Mouse (Mus musculus) skeletal muscle tissue, adult 2 months (tissue): ENCODE results near the gene Smarcb1.

Experiments
- DNase-seq: peaks from one replicate; pipeline ENCODE4 v3.0.0-alpha.2; 2012; ENCODE audit warnings: low read depth, low spot score

The Smarcb1 gene

GRCm38 (mm10) chr10:75921026-75921725, at the start of gene Smarcb1:
TSS of gene Smarcb1 (minus strand) at chr10:75921617.
- peak; percentile 95 for DNase-seq

- no peak for DNase-seq
These were observed 33.0 kb upstream of the Smarcb1 start, which contains the start of gene Gm5134 for GRCm38 (mm10) chr10:75954381-75954811. TSS of gene Gm5134 (plus strand) at chr10:75954514.

GRCm38 (mm10) chr10:75951424-75952050, 30.1 kb upstream of the Smarcb1 start:
- DNase-seq: peak; percentile 40

GRCm38 (mm10) chr10:75950791-75951210, 29.4 kb upstream of the Smarcb1 start:
- no peak for DNase-seq

- no peak for DNase-seq
These were observed 27.9 kb upstream of the Smarcb1 start for GRCm38 (mm10) chr10:75949053-75950045.

- no peak for DNase-seq
These were observed 26.7 kb upstream of the Smarcb1 start for GRCm38 (mm10) chr10:75948079-75948478.

GRCm38 (mm10) chr10:75945896-75946295, 24.5 kb upstream of the Smarcb1 start:
- no peak for DNase-seq

GRCm38 (mm10) chr10:75945213-75945612, 23.8 kb upstream of the Smarcb1 start:
- no peak for DNase-seq

GRCm38 (mm10) chr10:75944066-75944772, 22.8 kb upstream of the Smarcb1 start:
- DNase-seq: no peak

- DNase-seq: no peak
These were observed 21.5 kb upstream of the Smarcb1 start, which contains the start of gene Vpreb3 for GRCm38 (mm10) chr10:75942736-75943477. TSS of gene Vpreb3 (plus strand) at chr10:75943057.

GRCm38 (mm10) chr10:75941042-75941824, 19.8 kb upstream of the Smarcb1 start:
- no peak for DNase-seq

GRCm38 (mm10) chr10:75940520-75940919, 19.1 kb upstream of the Smarcb1 start, which contains the start of gene Gm867:
TSS of gene Gm867 (minus strand) at chr10:75940672.
- no peak for DNase-seq

- DNase-seq: no peak
These were observed 18.2 kb upstream of the Smarcb1 start for GRCm38 (mm10) chr10:75939481-75940234.

GRCm38 (mm10) chr10:75937851-75938643, 16.6 kb upstream of the Smarcb1 start:
- peak; percentile 64 for DNase-seq

- DNase-seq: no peak
These were observed 15.7 kb upstream of the Smarcb1 start for GRCm38 (mm10) chr10:75936909-75937667.

- peak; percentile 91 for DNase-seq
These were observed 14.5 kb upstream of the Smarcb1 start, which contains the start of gene Mmp11 for GRCm38 (mm10) chr10:75935680-75936541. TSS of gene Mmp11 (minus strand) at chr10:75936496.
